Mouse (Mus musculus) ES-Bruce4 (cell line): ENCODE measurements around the gene Zfp398.

ENCODE experiments used
- CTCF ChIP-seq: IDR thresholded peaks from one replicate; pipeline ENCODE4 v1.8.1; 2011; ENCODE audit warnings: low read depth, low read length
- EP300 ChIP-seq: IDR thresholded peaks from 2 replicates; pipeline ENCODE4 v1.6.1; 2011; ENCODE audit warnings: low read depth, low read length; ENCODE audit not compliant: insufficient read depth
- POLR2A ChIP-seq: IDR thresholded peaks from one replicate; pipeline ENCODE4 v1.8.1; 2011; ENCODE audit warnings: low read length; ENCODE audit not compliant: insufficient read depth

DNA sequence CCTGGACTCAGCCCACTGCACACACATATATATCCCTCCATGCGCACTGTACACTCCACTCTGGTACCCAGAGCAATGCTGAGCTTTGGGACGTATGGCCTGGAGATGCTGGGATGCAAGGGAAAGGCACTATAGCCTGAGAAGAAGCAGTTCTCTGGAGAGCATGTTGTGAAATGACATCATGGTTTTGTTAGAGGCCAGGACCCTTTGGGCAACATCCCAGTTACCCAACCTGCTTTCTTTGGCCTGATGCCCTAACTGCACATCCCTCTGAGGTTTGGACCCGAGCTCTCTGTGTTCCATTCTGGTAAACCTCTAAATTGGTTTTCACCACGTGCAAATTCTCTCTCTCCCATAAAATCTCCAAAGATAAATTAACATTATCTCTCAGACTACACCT is 68.1 kb downstream of the Zfp398 start:
- TF ChIP-seq CTCF (no peak), EP300 (no peak), POLR2A (no peak)
